Mouse (Mus musculus): ENCODE measurements around the gene Bcl11b. TPM values are rescaled to one million over a fixed set of nuclear protein-coding genes. Genes with fewer than 3 reads are reported as not detected.

The Bcl11b gene
- total and polyA plus RNA-seq, 2 experiments from 2014 or later = 18.9 to 56.8 TPM

GRCm38 (mm10) chr12:107983211-107983610 lies 20.2 kb downstream of the Bcl11b start:
- DNase-seq (ENCODE audit: low spot score) (no peak), ATAC-seq (ENCODE audit: low FRiP score) (no peak)
- WGBS = 77% methylated on average over 8 of the region's 8 CpGs
- H3K9me3 ChIP-seq (ENCODE audit: low read length) = no peaks in the 10 kb centered on the region
- no peak for TF ChIP-seq CTCF (IDR thresholded peaks at IDR 0.05)
- H3K4me1 ChIP-seq (ENCODE audit: insufficient read depth, low read length) = no peaks in the 10 kb centered on the region; the same call in 1 of the 2 replicates
- no peaks in the 10 kb centered on the region for H3K27me3 ChIP-seq (ENCODE audit: insufficient read depth, low read length)
- no peaks in the 10 kb centered on the region for H3K36me3 ChIP-seq (ENCODE audit: insufficient read depth, low read length)
- H3K4me3 ChIP-seq (ENCODE audit: low read depth, low read length) = no peak overlapping the region
- H3K4me2 ChIP-seq (ENCODE audit: low read depth, low read length, poor library complexity, severe bottlenecking) = no peak overlapping the region
- H3K27ac ChIP-seq (ENCODE audit: low read depth, low read length) = no peak overlapping the region
- no peak overlapping the region for H3K9ac ChIP-seq (replicated peaks; ENCODE audit: low read length, poor library complexity, severe bottlenecking)

- ATAC-seq (ENCODE audit: low FRiP score) = no peak
- Histone ChIP-seq H3K4me1 (ENCODE audit: insufficient read depth, low read length) (no peaks in the 10 kb centered on the region; the same call in 1 of the 2 replicates), H3K27ac (ENCODE audit: low read depth, low read length) (no peak overlapping the region), H3K36me3 (ENCODE audit: insufficient read depth, low read length) (no peaks in the 10 kb centered on the region), H3K9ac (replicated peaks; ENCODE audit: low read length, poor library complexity, severe bottlenecking) (no peak overlapping the region), H3K4me2 (ENCODE audit: low read depth, low read length, poor library complexity, severe bottlenecking) (no peak overlapping the region), H3K4me3 (ENCODE audit: low read depth, low read length) (no peak overlapping the region), H3K27me3 (ENCODE audit: insufficient read depth, low read length) (no peaks in the 10 kb centered on the region), H3K9me3 (ENCODE audit: low read length) (no peaks in the 10 kb centered on the region)
- DNase-seq (ENCODE audit: low spot score) = no peak
- no peak for TF ChIP-seq CTCF (IDR thresholded peaks at IDR 0.05)
- 88% methylated on average over 9 of the region's 9 CpGs for WGBS
Measured at GRCm38 (mm10) chr12:107982306-107982705, 21.1 kb downstream of the Bcl11b start.

- ATAC-seq (ENCODE audit: low FRiP score) (no peak), DNase-seq (ENCODE audit: low spot score) (no peak)
- no peak for TF ChIP-seq CTCF (IDR thresholded peaks at IDR 0.05)
- H3K9me3 ChIP-seq (ENCODE audit: low read length) = no peaks in the 10 kb centered on the region
- H3K4me3 ChIP-seq (ENCODE audit: low read depth, low read length) = no peak overlapping the region
- 48% methylated on average over 6 of the region's 6 CpGs for WGBS
- H3K27me3 ChIP-seq (ENCODE audit: insufficient read depth, low read length) = no peaks in the 10 kb centered on the region
- H3K4me1 ChIP-seq (ENCODE audit: insufficient read depth, low read length) = peaks cover 6% of the 10 kb centered on the region; the same call in 1 of the 2 replicates
- H3K36me3 ChIP-seq (ENCODE audit: insufficient read depth, low read length) = no peaks in the 10 kb centered on the region
- H3K9ac ChIP-seq (replicated peaks; ENCODE audit: low read length, poor library complexity, severe bottlenecking) = no peak overlapping the region
- no peak overlapping the region for H3K27ac ChIP-seq (ENCODE audit: low read depth, low read length)
- peak overlapping the region; percentile 51; the same call in 1 of the 2 replicates for H3K4me2 ChIP-seq (ENCODE audit: low read depth, low read length, poor library complexity, severe bottlenecking)
Measured at GRCm38 (mm10) chr12:107981231-107981630, 22.2 kb downstream of the Bcl11b start.

GRCm38 (mm10) chr12:107980261-107980961 lies 23.0 kb downstream of the Bcl11b start:
- H3K27ac ChIP-seq (ENCODE audit: low read depth, low read length) = peak overlapping the region; percentile 19; the same call in 1 of the 2 replicates
- no peaks in the 10 kb centered on the region for H3K9me3 ChIP-seq (ENCODE audit: low read length)
- H3K36me3 ChIP-seq (ENCODE audit: insufficient read depth, low read length) = no peaks in the 10 kb centered on the region
- ATAC-seq (ENCODE audit: low FRiP score) (0 out of 2 replicates have a peak, but pooled peaks have one; percentile 36), DNase-seq (ENCODE audit: low spot score) (no peak)
- H3K4me1 ChIP-seq (ENCODE audit: insufficient read depth, low read length) = peaks cover 7% of the 10 kb centered on the region; the same call in 1 of the 2 replicates
- 0 out of 2 replicates have a peak overlapping the region, but pooled peaks have one; percentile 1 for H3K9ac ChIP-seq (replicated peaks; ENCODE audit: low read length, poor library complexity, severe bottlenecking)
- H3K4me2 ChIP-seq (ENCODE audit: low read depth, low read length, poor library complexity, severe bottlenecking) = peak overlapping the region; percentile 51
- no peak for TF ChIP-seq CTCF (IDR thresholded peaks at IDR 0.05)
- H3K4me3 ChIP-seq (ENCODE audit: low read depth, low read length) = peak overlapping the region; percentile 21
- H3K27me3 ChIP-seq (ENCODE audit: insufficient read depth, low read length) = no peaks in the 10 kb centered on the region
- 5% methylated on average over 47 of the region's 51 CpGs for WGBS

GRCm38 (mm10) chr12:107979710-107980260 lies 23.6 kb downstream of the Bcl11b start:
- Histone ChIP-seq H3K36me3 (ENCODE audit: insufficient read depth, low read length) (no peaks in the 10 kb centered on the region), H3K27ac (ENCODE audit: low read depth, low read length) (peak overlapping the region; percentile 19; the same call in 1 of the 2 replicates), H3K9me3 (ENCODE audit: low read length) (no peaks in the 10 kb centered on the region), H3K4me2 (ENCODE audit: low read depth, low read length, poor library complexity, severe bottlenecking) (peak overlapping the region; percentile 51), H3K4me1 (ENCODE audit: insufficient read depth, low read length) (peaks cover 10% of the 10 kb centered on the region; the same call in 1 of the 2 replicates), H3K9ac (replicated peaks; ENCODE audit: low read length, poor library complexity, severe bottlenecking) (peak overlapping the region; percentile 1; the same call in 1 of the 2 replicates), H3K4me3 (ENCODE audit: low read depth, low read length) (peak overlapping the region; percentile 21), H3K27me3 (ENCODE audit: insufficient read depth, low read length) (no peaks in the 10 kb centered on the region)
- 9% methylated on average over 28 of the region's 28 CpGs for WGBS
- ATAC-seq (ENCODE audit: low FRiP score) = no peak
- no peak for TF ChIP-seq CTCF (IDR thresholded peaks at IDR 0.05)
- DNase-seq (ENCODE audit: low spot score) = no peak

DNA sequence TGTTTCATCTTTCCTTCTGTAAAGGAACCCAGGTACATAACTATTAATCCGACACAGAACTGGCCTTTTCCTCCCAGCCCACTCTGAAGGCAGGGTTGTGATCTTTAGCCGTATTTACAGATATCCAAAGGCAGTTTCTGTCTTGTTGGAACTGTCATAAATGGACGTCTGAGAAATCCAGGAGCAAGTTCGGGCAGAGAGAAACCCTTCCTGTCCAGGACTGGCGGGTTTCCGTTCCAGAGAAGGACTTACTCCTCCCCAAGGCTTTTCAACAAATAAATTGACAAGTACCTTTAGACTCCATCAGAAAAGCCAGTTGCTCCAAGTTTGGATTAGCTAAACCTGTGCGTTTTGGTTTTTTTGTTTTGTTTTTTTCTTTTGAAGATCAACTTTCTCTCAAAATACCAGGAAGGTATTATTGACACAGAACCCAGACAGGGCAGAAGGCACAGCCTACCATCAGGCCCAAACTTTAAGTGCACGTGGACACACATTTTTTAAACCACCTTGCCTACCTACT lies 24.6 kb downstream of the Bcl11b start:
- Histone ChIP-seq H3K4me3 (ENCODE audit: low read depth, low read length) (no peak overlapping the region), H3K27me3 (ENCODE audit: insufficient read depth, low read length) (no peaks in the 10 kb centered on the region), H3K9ac (replicated peaks; ENCODE audit: low read length, poor library complexity, severe bottlenecking) (no peak overlapping the region), H3K36me3 (ENCODE audit: insufficient read depth, low read length) (no peaks in the 10 kb centered on the region), H3K4me1 (ENCODE audit: insufficient read depth, low read length) (peaks cover 10% of the 10 kb centered on the region; the same call in 1 of the 2 replicates), H3K27ac (ENCODE audit: low read depth, low read length) (no peak overlapping the region; the same call in 1 of the 2 replicates), H3K4me2 (ENCODE audit: low read depth, low read length, poor library complexity, severe bottlenecking) (no peak overlapping the region), H3K9me3 (ENCODE audit: low read length) (no peaks in the 10 kb centered on the region)
- ATAC-seq (ENCODE audit: low FRiP score) (no peak), DNase-seq (ENCODE audit: low spot score) (no peak)
- WGBS = 66% methylated on average over 8 of the region's 8 CpGs
- no peak for TF ChIP-seq CTCF (IDR thresholded peaks at IDR 0.05)
